Mouse (Mus musculus): ENCODE results near the gene Fkbp5. TPM values are rescaled to one million over a fixed set of nuclear protein-coding genes. Genes with fewer than 3 reads are reported as not detected.

Fkbp5 gene
- total RNA-seq, 2 experiments from 2014 or later, result 106 to 153 TPM

DNA sequence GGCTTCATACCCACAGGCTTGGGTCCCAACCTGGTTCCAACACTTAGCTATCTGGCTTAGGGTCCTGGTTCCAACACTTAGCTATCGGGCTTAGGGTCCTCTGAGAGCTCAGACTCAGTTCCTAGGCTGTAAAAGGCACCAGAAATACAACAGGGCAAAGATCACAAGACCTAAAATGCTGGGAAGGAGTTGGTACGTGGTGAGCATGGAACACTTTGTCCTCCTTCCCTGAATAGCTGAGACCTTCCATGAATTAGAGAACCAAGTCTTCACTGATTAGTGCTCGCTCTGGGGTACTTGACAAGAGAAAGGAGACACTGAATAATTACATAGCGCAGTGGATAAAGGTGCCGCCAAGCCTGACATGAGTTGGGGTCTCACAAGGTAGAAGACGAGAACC lies 4.6 kb upstream of the Fkbp5 start:
- intact Hi-C loops (cut with DNase I), result loop anchor here (10.0 kb wide), 1 partner anchor 287 kb away; the partner anchor contains the start of gene Ppard
- peak; percentile 26 for DNase-seq
- TF ChIP-seq CTCF (IDR thresholded peaks at IDR 0.05), result no peak
- Histone ChIP-seq H3K4me3 (peak overlapping the region; percentile 76), H3K27ac (peak overlapping the region; percentile 99)

DNA sequence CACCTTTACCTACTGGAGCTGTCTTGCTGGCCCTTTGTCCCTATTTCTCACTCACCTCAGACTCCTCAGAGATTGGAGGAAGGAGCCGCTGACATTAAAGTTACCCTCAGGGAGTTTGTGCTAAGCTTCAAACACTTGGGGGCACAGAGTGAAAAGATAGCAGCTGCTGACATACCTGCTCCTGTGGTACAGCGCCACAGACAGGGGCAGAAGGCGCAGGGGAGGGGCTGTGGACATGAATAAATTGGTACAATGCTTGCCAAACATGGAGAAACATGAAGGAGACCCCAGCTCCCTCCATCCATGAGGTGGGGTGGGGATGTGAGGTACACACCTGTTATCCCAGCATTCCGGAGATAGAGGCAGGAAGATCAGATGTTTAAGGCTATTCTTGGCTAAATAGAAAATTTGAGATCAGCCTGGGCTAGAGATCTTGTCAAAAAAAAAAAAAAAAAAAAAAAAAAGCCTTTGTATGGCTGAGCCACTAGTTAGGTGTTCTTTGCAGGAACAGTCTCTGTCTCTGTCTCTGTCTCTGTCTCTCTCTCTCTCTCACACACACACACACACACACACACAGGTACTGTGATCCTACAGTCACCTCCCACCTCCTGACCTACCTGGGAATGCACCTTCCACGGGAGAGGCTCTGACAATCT lies 3.9 kb upstream of the Fkbp5 start:
- intact Hi-C loops (cut with DNase I), result loop anchor here (10.0 kb wide), 1 partner anchor 286 kb away; the partner anchor contains the start of gene Ppard
- TF ChIP-seq CTCF (IDR thresholded peaks at IDR 0.05), result no peak
- Histone ChIP-seq H3K4me3 (no peak overlapping the region), H3K27ac (peak overlapping the region; percentile 99)
- no peak for DNase-seq

DNA sequence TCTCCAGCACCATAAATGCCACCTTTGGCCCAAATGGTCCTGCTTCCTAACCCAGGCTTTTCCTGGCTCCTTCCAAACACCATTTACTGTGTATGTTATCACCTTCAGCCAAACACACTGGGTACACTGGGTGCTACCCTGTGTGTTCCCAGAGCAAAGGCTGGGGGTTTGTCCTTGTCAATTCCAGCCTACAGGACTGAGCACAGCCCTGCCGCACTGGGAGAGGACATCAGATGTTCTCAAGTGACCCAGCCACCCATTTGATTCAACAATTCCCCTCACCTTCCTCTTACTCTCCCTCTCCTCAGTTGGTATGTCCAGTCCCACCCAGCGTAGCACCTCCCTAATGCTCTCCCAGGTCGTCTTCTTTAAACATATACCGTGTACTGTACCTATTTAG lies 3.2 kb upstream of the Fkbp5 start:
- Histone ChIP-seq H3K4me3 (no peak overlapping the region), H3K27ac (peak overlapping the region; percentile 99)
- no peak for TF ChIP-seq CTCF (IDR thresholded peaks at IDR 0.05)
- no peak for DNase-seq
- intact Hi-C loops (cut with DNase I), result loop anchor here (10.0 kb wide), 1 partner anchor 286 kb away; the partner anchor contains the start of gene Ppard

DNA sequence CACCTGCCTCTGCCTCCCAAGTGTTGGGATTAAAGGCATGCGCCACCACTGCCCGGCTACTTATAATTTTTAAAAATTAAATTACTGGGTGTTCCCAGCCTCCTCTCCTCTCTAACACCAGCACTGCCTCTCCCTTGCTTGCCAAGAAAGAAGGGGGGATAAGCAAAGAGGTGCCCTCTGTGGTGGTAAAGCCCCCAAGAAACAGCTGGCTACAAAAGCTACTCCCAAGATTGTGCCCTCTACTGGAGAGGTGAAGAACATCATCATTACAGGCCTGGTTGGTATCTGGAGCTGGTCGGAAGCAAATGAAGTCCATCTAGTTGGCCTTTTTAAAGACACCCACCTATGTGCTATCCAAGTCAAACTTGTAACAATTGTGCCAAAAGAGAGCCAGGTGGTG lies 2.5 kb upstream of the Fkbp5 start:
- DNase-seq, result no peak
- Histone ChIP-seq H3K27ac (peak overlapping the region; percentile 99), H3K4me3 (no peak overlapping the region)
- intact Hi-C loops (cut with DNase I), result loop anchor here (10.0 kb wide), 1 partner anchor 285 kb away; the partner anchor contains the start of gene Ppard
- peak; percentile 65 for TF ChIP-seq CTCF (IDR thresholded peaks at IDR 0.05)

DNA sequence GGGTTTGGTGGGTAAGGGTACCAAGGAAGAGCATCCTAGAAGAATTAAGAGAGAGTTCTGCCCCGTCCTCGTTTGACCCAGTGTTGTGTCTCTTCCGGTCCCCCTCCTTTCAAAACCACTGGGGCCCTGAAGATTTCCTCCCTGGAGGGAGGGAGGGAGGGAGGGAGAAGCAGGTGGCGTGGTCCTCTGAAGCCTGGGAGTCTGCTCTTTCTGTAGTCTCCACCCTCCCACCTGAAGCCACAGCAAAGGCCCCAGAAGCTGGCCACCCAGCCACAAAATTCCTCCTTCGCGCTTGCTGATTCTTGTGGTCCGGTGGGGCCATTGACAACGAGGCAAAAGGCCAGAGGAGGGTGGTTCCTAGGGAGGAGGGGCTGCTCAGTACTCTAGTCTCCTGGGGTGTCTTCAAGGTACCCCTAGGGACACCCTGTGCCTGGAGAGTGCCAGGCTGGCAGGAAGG lies 1.3 kb upstream of the Fkbp5 start:
- DNase-seq, result peak; percentile 75
- Histone ChIP-seq H3K27ac (peak overlapping the region; percentile 99), H3K4me3 (peak overlapping the region; percentile 73)
- intact Hi-C loops (cut with DNase I), result no loop called here
- TF ChIP-seq CTCF (IDR thresholded peaks at IDR 0.05), result no peak

DNA sequence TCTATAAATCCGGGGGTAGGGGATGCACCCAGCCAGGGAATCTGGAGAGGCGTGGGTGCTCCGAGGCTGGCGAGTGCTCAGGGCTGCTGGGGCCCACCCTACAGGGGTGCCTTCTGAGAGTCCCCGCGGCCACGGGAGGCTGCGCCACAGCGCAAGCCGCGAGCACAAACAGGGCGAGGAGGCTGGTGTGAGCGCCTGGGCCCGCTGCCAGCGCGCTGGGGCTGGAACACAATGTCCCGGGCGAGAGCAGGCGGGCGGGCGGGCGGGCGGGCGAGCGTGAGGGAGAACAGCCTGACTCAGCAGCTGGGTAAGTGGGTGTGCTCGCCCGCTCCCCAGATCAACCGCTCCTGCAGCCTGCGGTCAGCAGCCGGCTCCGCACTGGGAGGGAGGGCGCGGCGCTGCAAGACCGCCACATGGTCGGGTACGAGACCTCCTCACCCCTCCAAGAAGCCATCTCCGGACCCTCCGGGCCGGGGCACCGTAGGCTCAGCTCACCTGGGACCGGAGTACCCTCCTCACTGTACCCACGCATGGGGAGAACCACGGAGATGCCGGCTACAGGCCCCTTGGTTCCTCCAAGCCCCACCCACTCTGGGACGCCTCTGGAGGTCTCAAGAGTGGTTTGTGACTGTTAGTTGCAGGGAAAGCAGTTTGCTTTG lies 758 bp upstream of the Fkbp5 start:
- TF ChIP-seq CTCF (IDR thresholded peaks at IDR 0.05), result no peak
- intact Hi-C loops (cut with DNase I), result no loop called here
- DNase-seq, result peak; percentile 99
- Histone ChIP-seq H3K27ac (peak overlapping the region; percentile 99), H3K4me3 (peak overlapping the region; percentile 73)

DNA sequence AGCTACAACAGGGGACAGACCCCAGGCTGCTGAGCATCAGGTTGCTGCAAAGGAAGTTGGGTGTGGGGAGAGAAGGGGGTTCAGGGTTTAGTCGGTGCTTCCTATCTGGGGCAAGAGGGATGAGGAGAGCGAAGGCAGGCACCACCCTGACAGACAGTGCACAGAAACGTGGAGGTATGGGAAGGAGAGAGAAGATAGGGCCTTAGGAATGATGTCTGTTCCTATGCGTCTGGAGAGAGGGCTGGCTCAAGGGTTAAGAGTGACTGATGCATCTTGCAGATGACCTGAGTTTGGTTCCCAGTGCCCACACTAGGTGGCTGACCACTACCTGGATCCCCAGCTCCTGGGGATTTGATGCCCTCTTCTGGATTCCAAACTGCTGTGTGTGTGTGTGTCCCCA lies 446 bp downstream of the Fkbp5 start:
- Histone ChIP-seq H3K4me3 (peak overlapping the region; percentile 73), H3K27ac (peak overlapping the region; percentile 99)
- peak; percentile 38 for DNase-seq
- no peak; the same call in 1 of the 2 replicates for TF ChIP-seq CTCF (IDR thresholded peaks at IDR 0.05)
- intact Hi-C loops (cut with DNase I), result no loop called here

DNA sequence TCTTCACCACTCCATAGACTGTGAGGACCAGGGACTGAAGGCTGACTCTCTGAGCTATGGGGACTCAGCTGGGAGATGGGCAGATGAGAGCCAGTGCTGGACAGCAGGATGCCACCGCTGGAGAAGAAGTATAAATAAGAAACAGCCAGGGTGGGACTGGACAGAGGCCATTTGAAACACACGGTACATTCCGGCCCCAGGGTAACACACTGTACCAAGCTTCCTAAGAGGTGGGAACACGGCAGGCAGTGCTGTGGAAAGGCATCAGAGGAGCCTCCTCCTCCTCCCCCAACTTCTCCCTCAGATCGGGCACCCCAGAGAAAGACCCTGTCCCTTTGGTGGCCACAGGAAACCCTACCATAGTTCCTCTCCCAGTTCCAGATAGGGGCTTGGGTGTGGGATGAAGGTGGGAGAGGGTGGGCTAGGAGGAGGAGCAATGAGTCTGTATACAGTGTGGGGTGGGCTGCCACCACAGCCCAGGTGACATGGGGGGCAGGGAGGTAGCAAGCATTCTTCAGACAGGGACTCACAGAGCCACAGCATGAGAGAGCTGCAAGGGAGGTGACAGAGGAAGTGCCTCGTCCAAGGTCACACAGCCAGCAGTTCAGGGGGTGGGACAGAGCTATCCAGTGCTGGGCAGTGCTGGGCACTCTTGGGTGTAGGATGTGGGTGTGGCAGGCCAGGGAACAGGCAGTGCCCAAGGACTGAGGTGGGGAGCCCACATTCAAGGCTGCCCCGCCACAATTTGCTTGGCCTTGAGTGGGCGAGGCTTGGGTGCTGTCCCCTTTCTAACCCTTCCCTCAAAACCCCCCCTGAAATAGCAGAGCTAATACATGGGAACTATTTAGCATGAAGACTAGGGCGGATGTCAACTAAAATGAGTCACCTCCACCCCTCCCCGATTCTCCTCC lies 1.6 kb downstream of the Fkbp5 start:
- Histone ChIP-seq H3K4me3 (peak overlapping the region; percentile 73), H3K27ac (peak overlapping the region; percentile 99)
- TF ChIP-seq CTCF (IDR thresholded peaks at IDR 0.05), result no peak
- intact Hi-C loops (cut with DNase I), result no loop called here
- DNase-seq, result peak; percentile 81

DNA sequence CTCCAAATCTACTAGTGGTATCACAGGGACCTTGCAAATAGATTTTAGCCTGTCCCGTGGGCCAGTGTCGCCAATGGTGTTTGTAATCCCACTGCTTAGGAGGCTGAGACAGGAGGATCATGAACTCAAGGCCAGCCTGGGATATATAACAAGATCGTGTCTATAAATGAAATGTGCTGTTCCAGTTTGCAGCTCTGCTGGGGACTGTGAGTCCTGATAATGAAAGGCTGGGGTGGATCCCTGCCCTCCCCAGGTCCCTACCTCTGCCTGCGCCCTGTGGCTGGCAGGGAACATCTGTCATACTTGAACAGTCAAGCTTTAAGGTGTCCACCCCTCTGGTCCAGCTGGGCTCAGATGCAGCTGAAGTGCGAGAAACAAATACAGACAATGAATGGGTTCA lies 2.8 kb downstream of the Fkbp5 start:
- Histone ChIP-seq H3K4me3 (peak overlapping the region; percentile 33; the same call in 1 of the 2 replicates), H3K27ac (peak overlapping the region; percentile 99)
- intact Hi-C loops (cut with DNase I), result no loop called here
- no peak for TF ChIP-seq CTCF (IDR thresholded peaks at IDR 0.05)
- peak; percentile 43 for DNase-seq

DNA sequence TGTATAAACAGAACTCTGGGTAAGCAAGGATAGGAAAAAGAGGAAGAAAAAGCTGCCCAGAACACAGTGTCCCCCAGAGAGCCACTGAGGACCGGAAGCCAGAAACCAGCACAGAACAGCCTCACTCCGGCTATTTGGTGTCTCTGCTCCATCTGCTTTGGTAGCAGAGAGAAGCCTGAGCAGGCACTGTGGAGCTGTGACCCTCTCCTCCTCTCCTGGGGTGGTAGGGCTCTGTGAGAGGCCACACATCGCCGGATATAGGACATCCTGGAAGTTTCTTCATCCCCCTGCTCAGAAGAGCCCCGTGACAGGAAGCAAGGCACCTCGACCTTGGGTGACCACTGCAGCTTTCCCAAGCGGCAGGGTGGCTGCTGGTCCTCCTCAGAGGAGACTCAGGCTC lies 3.5 kb downstream of the Fkbp5 start:
- TF ChIP-seq CTCF (IDR thresholded peaks at IDR 0.05), result no peak
- DNase-seq, result peak; percentile 65
- intact Hi-C loops (cut with DNase I), result loop anchor here (2.0 kb wide), 1 partner anchor 89 kb away; no protein-coding TSS in a partner anchor
- Histone ChIP-seq H3K27ac (peak overlapping the region; percentile 99), H3K4me3 (peak overlapping the region; percentile 33)

DNA sequence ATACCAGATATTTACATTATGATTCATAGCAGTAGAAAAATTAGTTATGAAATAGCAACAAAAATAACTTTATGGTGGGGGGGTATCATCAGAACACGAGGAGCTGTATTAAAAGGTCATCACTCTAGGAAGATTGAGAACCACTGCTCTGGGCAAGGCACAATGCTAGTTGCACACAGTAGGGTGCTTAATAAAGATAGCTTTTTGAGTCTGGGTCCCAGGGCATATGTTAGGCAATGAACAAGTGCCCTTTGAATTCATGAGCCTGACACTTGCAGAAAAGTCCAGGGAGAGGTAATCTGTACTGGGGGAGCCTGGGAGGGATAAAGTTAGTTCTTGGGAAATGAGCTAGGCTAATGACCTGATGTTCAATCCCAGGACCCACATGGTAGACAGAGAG lies 4.0 kb downstream of the Fkbp5 start:
- intact Hi-C loops (cut with DNase I), result loop anchor here (2.0 kb wide), 1 partner anchor 89 kb away; no protein-coding TSS in a partner anchor
- no peak for TF ChIP-seq CTCF (IDR thresholded peaks at IDR 0.05)
- H3K27ac ChIP-seq, result peak overlapping the region; percentile 99
- no peak for DNase-seq
- H3K4me3 ChIP-seq, result peak overlapping the region; percentile 6

DNA sequence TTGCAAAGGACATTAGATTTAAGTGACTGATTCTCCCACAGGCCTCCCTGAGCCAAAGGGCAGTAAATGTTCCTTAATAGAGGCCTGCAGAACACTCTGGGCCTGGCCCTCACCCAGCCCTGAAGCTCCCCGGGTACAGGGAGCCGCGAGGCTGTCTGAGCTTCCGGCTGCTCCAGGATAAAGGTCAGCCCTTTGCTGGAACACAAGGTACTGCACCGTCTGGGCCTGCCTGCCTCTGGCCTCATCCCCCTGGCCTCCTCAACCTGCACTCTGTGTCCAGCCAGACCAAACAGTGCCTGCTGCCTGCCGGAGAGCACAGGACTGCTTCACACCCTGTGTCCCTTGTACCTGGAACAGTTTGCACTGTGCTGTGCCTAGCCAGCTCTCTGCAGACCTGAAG lies 4.6 kb downstream of the Fkbp5 start:
- H3K27ac ChIP-seq, result peak overlapping the region; percentile 99

More for the DNA sequence above, 4.6 kb downstream of the Fkbp5 start:
- peak overlapping the region; percentile 23 for H3K4me3 ChIP-seq
- peak; percentile 94 for DNase-seq
- intact Hi-C loops (cut with DNase I), result loop anchor here (1.0 to 2.0 kb wide), 2 partner anchors 27 to 88 kb away; no protein-coding TSS in a partner anchor
- TF ChIP-seq CTCF (IDR thresholded peaks at IDR 0.05), result no peak

All from gastrocnemius, adult 2 months (tissue).